Comparison of ENCODE assay signal across 20 mouse cellular contexts in genomic region chr9:52012781-52013436, GRCm38 (mm10). TPM values are rescaled to one million over a fixed set of nuclear protein-coding genes. Genes with fewer than 3 reads are reported as not detected.
A peak's percentile ranks its signal among the peaks of the same experiment; 100 is the strongest.
DNase-seq lines count a peak whose midpoint lies in the region; ATAC-seq and TF ChIP-seq lines count a peak whose summit lies in the region.
"Had no signal": no experiment of that assay in that cellular context is flagged by ENCODE, and none has a peak within 500 bp of the region (broad histone marks: within the 10 kb centered on the region; RNA-seq: fewer than 3 reads in every experiment).

No protein-coding gene starts in this region.

- H3K36me3 ChIP-seq in heart, adult 2 months (ENCODE audit: control insufficient read depth, insufficient read depth, low read length) = no peaks in the 10 kb centered on the region; the same call in 1 of the 2 replicates
- H3K36me3 ChIP-seq in liver, embryonic 16.5 days (ENCODE audit: control insufficient read depth, insufficient read depth) = no peaks in the 10 kb centered on the region
- no peaks in the 10 kb centered on the region for H3K36me3 ChIP-seq in liver, embryonic 12.5 days
- no peaks in the 10 kb centered on the region for H3K36me3 ChIP-seq in thymus, adult 2 months (ENCODE audit: control insufficient read depth, insufficient read depth, low read length)
- H3K36me3 ChIP-seq: embryonic facial prominence, embryonic 10.5 days; heart, embryonic 10.5 days; heart, embryonic 15.5 days; hindbrain, embryonic 10.5 days had no signal

- no peak overlapping the region for H3K4me2 ChIP-seq in liver, embryonic 16.5 days (ENCODE audit: low read depth, low read length)
- no peak overlapping the region for H3K4me2 ChIP-seq in liver, embryonic 12.5 days
- H3K4me2 ChIP-seq: forebrain, embryonic 13.5 days; heart, embryonic 15.5 days; hindbrain, embryonic 14.5 days had no signal

- no peak for DNase-seq in heart, adult 2 months
- DNase-seq in heart, postnatal 10 days = no peak
- DNase-seq in ZHBTc4 (ENCODE audit: low read depth, low spot score) = peak; percentile 55
- DNase-seq in thymus, adult 2 months = no peak
- DNase-seq in embryo, embryonic 11 days = no peak
- DNase-seq: adrenal gland, postnatal 14 days; cerebellum, adult 18-20 months; cerebellum, adult 9-11 months; cerebellum, postnatal 36 days; forebrain, postnatal 0 days; gastrocnemius, adult 2 months; gastrocnemius, postnatal 25 days had no signal

- no peaks in the 10 kb centered on the region for H3K9me3 ChIP-seq in liver, embryonic 16.5 days (replicated peaks; ENCODE audit: control insufficient read depth, low read length)
- H3K9me3 ChIP-seq in liver, embryonic 12.5 days (replicated peaks) = no peaks in the 10 kb centered on the region
- H3K9me3 ChIP-seq: embryonic facial prominence, embryonic 10.5 days; forebrain, embryonic 13.5 days; heart, embryonic 10.5 days; heart, embryonic 15.5 days; hindbrain, embryonic 10.5 days had no signal

- 82% methylated on average over 5 of the region's 5 CpGs for WGBS in heart, adult 2 months
- WGBS in liver, embryonic 16.5 days (ENCODE audit: insufficient replicate concordance) = 53% methylated on average over 5 of the region's 5 CpGs
- WGBS in liver, embryonic 12.5 days (ENCODE audit: insufficient replicate concordance) = 54% methylated on average over 5 of the region's 5 CpGs
- WGBS in thymus, adult 2 months = 92% methylated on average over 5 of the region's 5 CpGs

- H3K27ac ChIP-seq in heart, adult 2 months = peak overlapping the region; percentile 40
- no peak overlapping the region for H3K27ac ChIP-seq in liver, embryonic 16.5 days (ENCODE audit: low read length)
- no peak overlapping the region for H3K27ac ChIP-seq in liver, embryonic 12.5 days
- H3K27ac ChIP-seq in thymus, adult 2 months (ENCODE audit: control insufficient read depth, insufficient read depth, low read length) = no peak overlapping the region
- H3K27ac ChIP-seq: embryonic facial prominence, embryonic 10.5 days; forebrain, embryonic 13.5 days; heart, embryonic 10.5 days; heart, embryonic 15.5 days; hindbrain, embryonic 10.5 days; hindbrain, embryonic 14.5 days had no signal

- no peaks in the 10 kb centered on the region for H3K27me3 ChIP-seq in heart, adult 2 months (ENCODE audit: control insufficient read depth, insufficient read depth, low read length)
- H3K27me3 ChIP-seq in liver, embryonic 16.5 days (ENCODE audit: control insufficient read depth, insufficient read depth, low read depth, low read length) = no peaks in the 10 kb centered on the region
- H3K27me3 ChIP-seq in liver, embryonic 12.5 days (replicated peaks) = no peaks in the 10 kb centered on the region
- no peaks in the 10 kb centered on the region for H3K27me3 ChIP-seq in thymus, adult 2 months (ENCODE audit: control insufficient read depth, insufficient read depth, low read length)
- H3K27me3 ChIP-seq: forebrain, embryonic 13.5 days; heart, embryonic 15.5 days had no signal

- no peak overlapping the region for H3K9ac ChIP-seq in heart, adult 2 months (ENCODE audit: low read depth, low read length)
- no peak overlapping the region for H3K9ac ChIP-seq in liver, embryonic 16.5 days (ENCODE audit: low read depth, low read length)
- H3K9ac ChIP-seq in liver, embryonic 12.5 days = no peak overlapping the region
- H3K9ac ChIP-seq: forebrain, embryonic 13.5 days; forebrain, postnatal 0 days; heart, embryonic 15.5 days; hindbrain, embryonic 14.5 days had no signal

- intact Hi-C loops in heart, adult 2 months (cut with DNase I) = loop anchor here (5.0 kb wide), 1 partner anchor 34 kb away; the partner anchor contains the start of gene Rdx
- intact Hi-C loops in heart, postnatal 10 days (cut with DNase I) = no loop called here

- peaks cover 4% of the 10 kb centered on the region for H3K4me1 ChIP-seq in heart, adult 2 months (ENCODE audit: control insufficient read depth, insufficient read depth, low read length)
- H3K4me1 ChIP-seq in liver, embryonic 16.5 days (ENCODE audit: control insufficient read depth, low read depth, low read length) = no peaks in the 10 kb centered on the region; the same call in 1 of the 2 replicates
- no peaks in the 10 kb centered on the region for H3K4me1 ChIP-seq in liver, embryonic 12.5 days
- no peaks in the 10 kb centered on the region for H3K4me1 ChIP-seq in thymus, adult 2 months (replicated peaks; ENCODE audit: control insufficient read depth, insufficient read depth, low read length)
- H3K4me1 ChIP-seq: forebrain, embryonic 13.5 days; heart, embryonic 10.5 days; heart, embryonic 15.5 days; hindbrain, embryonic 10.5 days had no signal

- ATAC-seq in liver, embryonic 16.5 days (ENCODE audit: low read depth) = peak; percentile 37; the same call in 1 of the 2 replicates
- ATAC-seq in liver, embryonic 12.5 days = no peak
- ATAC-seq: forebrain, embryonic 13.5 days; forebrain, postnatal 0 days had no signal

- no peak overlapping the region for H3K4me3 ChIP-seq in heart, adult 2 months
- no peak overlapping the region for H3K4me3 ChIP-seq in liver, embryonic 16.5 days (ENCODE audit: low read depth, low read length)
- no peak overlapping the region for H3K4me3 ChIP-seq in liver, embryonic 12.5 days
- no peak overlapping the region for H3K4me3 ChIP-seq in thymus, adult 2 months (ENCODE audit: control insufficient read depth, insufficient read depth, low read length)
- H3K4me3 ChIP-seq: embryonic facial prominence, embryonic 10.5 days; forebrain, embryonic 13.5 days; gastrocnemius, adult 2 months; heart, embryonic 10.5 days; heart, embryonic 15.5 days; hindbrain, embryonic 10.5 days had no signal

- TF ChIP-seq POLR2A in heart, adult 2 months (IDR thresholded peaks at IDR 0.05; ENCODE audit: insufficient read depth, low read depth, low read length) = no peak
- TF ChIP-seq POLR2A in thymus, adult 2 months (IDR thresholded peaks at IDR 0.05; ENCODE audit: control insufficient read depth, extremely low read depth, insufficient read depth, low read length, poor library complexity) = no peak

- no peaks in the 10 kb centered on the region for H3K79me2 ChIP-seq in heart, adult 2 months (replicated peaks; ENCODE audit: control insufficient read depth, insufficient read depth, low read length)

- TF ChIP-seq EP300 in heart, adult 2 months (IDR thresholded peaks at IDR 0.05; ENCODE audit: insufficient read depth, low read depth, low read length) = no peak

- TF ChIP-seq CTCF in heart, adult 2 months (IDR thresholded peaks at IDR 0.05) = no peak
- TF ChIP-seq CTCF in thymus, adult 2 months (IDR thresholded peaks at IDR 0.05; ENCODE audit: borderline replicate concordance, control insufficient read depth, extremely low read depth, insufficient read depth, low read length, poor library complexity) = no peak

RNA-seq across cellular contexts. Expression of gene Rdx, which starts 34.1 kb away (rescaled TPM):
- 10 to 100 TPM; 81.8 to 97.0 TPM for total RNA-seq in heart, adult 2 months (2021)
- polyA plus RNA-seq in heart, adult 2 months (2012; rRNA removed) = 20.8 and 45.8 TPM in 2 replicates
- total RNA-seq in heart, postnatal 10 days (2021) = 100 to 1,000 TPM; 110 to 120 TPM
- 54.9 and 55.7 TPM in 2 replicates for polyA plus RNA-seq in liver, embryonic 16.5 days (2015; fragmentation: Nextera tagmentation; extraction: Ambion mirVana)
- 91.0 and 95.6 TPM in 2 replicates for polyA plus RNA-seq in liver, embryonic 12.5 days (2016; fragmentation: Nextera tagmentation; extraction: Ambion mirVana)
- 19.9 and 20.4 TPM in 2 replicates for polyA plus RNA-seq in thymus, adult 2 months (2012; rRNA removed)

RNA-seq across cellular contexts. Expression of gene Fdx1, which starts 49.6 kb away (rescaled TPM):
- 100 to 1,000 TPM in 1 of 2 experiments, 10 to 100 TPM in 1; 90.9 to 113 TPM for total RNA-seq in heart, adult 2 months (2021)
- polyA plus RNA-seq in heart, adult 2 months (2012; rRNA removed) = 82.0 and 84.3 TPM in 2 replicates
- 10 to 100 TPM; 90.3 to 90.7 TPM for total RNA-seq in heart, postnatal 10 days (2021)
- polyA plus RNA-seq in liver, embryonic 16.5 days (2015; fragmentation: Nextera tagmentation; extraction: Ambion mirVana) = 32.2 and 34.3 TPM in 2 replicates
- polyA plus RNA-seq in liver, embryonic 12.5 days (2016; fragmentation: Nextera tagmentation; extraction: Ambion mirVana) = 34.4 and 34.9 TPM in 2 replicates
- polyA plus RNA-seq in thymus, adult 2 months (2012; rRNA removed) = 30.5 and 33.9 TPM in 2 replicates
